Mouse (Mus musculus) lung, postnatal 4 days (tissue): ENCODE data around the gene Lifr.

ENCODE experiments used
- DNase-seq, 2 experiments: peaks; one replicate each; pipeline ENCODE4 v3.0.0; 2021

Lifr gene

GRCm38 (mm10) chr15:7206110-7206509 is 115.7 kb downstream of the Lifr start:
- DNase-seq, result no peak

- DNase-seq, result no peak
These were observed 116.9 kb downstream of the Lifr start for GRCm38 (mm10) chr15:7207292-7207691.

- DNase-seq, result no peak
These were observed 117.8 kb downstream of the Lifr start for GRCm38 (mm10) chr15:7208180-7208579.

GRCm38 (mm10) chr15:7213683-7214082 is 123.3 kb downstream of the Lifr start:
- DNase-seq, result peak; percentile 74 to 83

GRCm38 (mm10) chr15:7215845-7216244 is 125.4 kb downstream of the Lifr start:
- DNase-seq, result peak in 1 of 2 experiments; percentile 50

- peak; percentile 51 to 54 for DNase-seq
These were observed 126.3 kb downstream of the Lifr start for GRCm38 (mm10) chr15:7216581-7217272.

GRCm38 (mm10) chr15:7217273-7217598 is 126.8 kb downstream of the Lifr start:
- DNase-seq, result no peak

GRCm38 (mm10) chr15:7222809-7223208 is 132.4 kb downstream of the Lifr start:
- peak; percentile 75 to 91 for DNase-seq

GRCm38 (mm10) chr15:7224151-7224775 is 133.8 kb downstream of the Lifr start:
- DNase-seq, result peak in 1 of 2 experiments; percentile 47

GRCm38 (mm10) chr15:7226225-7226624 is 135.8 kb downstream of the Lifr start:
- peak; percentile 81 to 87 for DNase-seq

GRCm38 (mm10) chr15:7233393-7234090 is 143.1 kb downstream of the Lifr start:
- DNase-seq, result peak in 1 of 2 experiments; percentile 4

GRCm38 (mm10) chr15:7239904-7240303 is 149.5 kb downstream of the Lifr start:
- DNase-seq, result peak in 1 of 2 experiments; percentile 1

GRCm38 (mm10) chr15:7240950-7241349 is 150.5 kb downstream of the Lifr start:
- DNase-seq, result peak in 1 of 2 experiments; percentile 5

GRCm38 (mm10) chr15:7242161-7242850 is 151.9 kb downstream of the Lifr start:
- peak in 1 of 2 experiments; percentile 18 for DNase-seq
